Mouse (Mus musculus): Measurements from ENCODE around the gene Gpr132. TPM values are rescaled to one million over a fixed set of nuclear protein-coding genes. Genes with fewer than 3 reads are reported as not detected.
"Not testable (repeated sequence)": the region's sequence is repeated elsewhere in the genome, so short reads cannot be mapped to it uniquely, and the experiment has no call there.

Gene Gpr132
- polyA plus RNA-seq, 1 experiment from 2014 or later: not detected

GRCm38 (mm10) chr12:112820401-112820999 is 47.5 kb downstream of the Gpr132 start:
- ChIA-PET POLR2A (interaction anchor here (1.9 kb wide), 1 partner anchor 11 kb away, joined by 8 read pairs; the partner anchor contains the start of gene Clba1), CTCF (interaction anchor here (1.5 to 2.0 kb wide), 2 partner anchors 23 kb away, joined by 4 to 6 read pairs; no protein-coding TSS in a partner anchor)
- H3K27me3 ChIP-seq: no peaks in the 10 kb centered on the region
- DNase-seq (ENCODE audit: low read depth, low spot score) (no peak), ATAC-seq (no peak)
- in situ Hi-C loops (cut with MboI; ENCODE audit: low pct_unique_long_range_greater_than_20kb): no loop called here
- TF ChIP-seq CTCF (IDR thresholded peaks at IDR 0.05): no peak

GRCm38 (mm10) chr12:112819057-112819662 is 48.9 kb downstream of the Gpr132 start:
- peak; percentile 71 for ATAC-seq
- TF ChIP-seq CTCF (IDR thresholded peaks at IDR 0.05): no peak
- no peaks in the 10 kb centered on the region for H3K27me3 ChIP-seq
- CTCF ChIA-PET: interaction anchor here (1.2 to 1.3 kb wide), 2 partner anchors 11 to 18 kb away, joined by 3 read pairs; no protein-coding TSS in a partner anchor
- no peak for DNase-seq (ENCODE audit: low read depth, low spot score)
- POLR2A ChIA-PET: interaction anchor here (0.8 to 1.9 kb wide), 2 partner anchors 9 to 10 kb away, joined by 4 to 8 read pairs; partner anchors contain the start of gene Clba1
- in situ Hi-C loops (cut with MboI; ENCODE audit: low pct_unique_long_range_greater_than_20kb): no loop called here

- CTCF ChIA-PET: interaction anchor here (1.2 to 2.5 kb wide), 4 partner anchors 9 to 27 kb away, joined by 3 to 8 read pairs (median 4); no protein-coding TSS in a partner anchor
- POLR2A ChIA-PET; DNase-seq (ENCODE audit: low read depth, low spot score); in situ Hi-C loops (cut with MboI; ENCODE audit: low pct_unique_long_range_greater_than_20kb); ATAC-seq; H3K27me3 ChIP-seq: not testable (repeated sequence)
Measured at GRCm38 (mm10) chr12:112816866-112817265, 51.2 kb downstream of the Gpr132 start.

- in situ Hi-C loops (cut with MboI; ENCODE audit: low pct_unique_long_range_greater_than_20kb): no loop called here
- DNase-seq (ENCODE audit: low read depth, low spot score): no peak
- TF ChIP-seq CTCF (IDR thresholded peaks at IDR 0.05): no peak
- POLR2A ChIA-PET: no interaction called here
- H3K27me3 ChIP-seq: no peaks in the 10 kb centered on the region
- CTCF ChIA-PET: interaction anchor here (0.7 to 2.5 kb wide), 8 partner anchors 8 to 70 kb away, joined by 3 to 8 read pairs (median 3); no protein-coding TSS in a partner anchor
- no peak for ATAC-seq
Measured at GRCm38 (mm10) chr12:112816294-112816693, 51.7 kb downstream of the Gpr132 start.

- peak; percentile 2 for ATAC-seq
- H3K27me3 ChIP-seq: no peaks in the 10 kb centered on the region
- CTCF ChIA-PET: interaction anchor here (2.0 kb wide), 1 partner anchor 69 kb away, joined by 7 read pairs; no protein-coding TSS in a partner anchor
- no peak for DNase-seq (ENCODE audit: low read depth, low spot score)
- POLR2A ChIA-PET: no interaction called here
- in situ Hi-C loops (cut with MboI; ENCODE audit: low pct_unique_long_range_greater_than_20kb): no loop called here
- TF ChIP-seq CTCF (IDR thresholded peaks at IDR 0.05): no peak
Measured at GRCm38 (mm10) chr12:112814682-112815470, 53.2 kb downstream of the Gpr132 start.

- ChIA-PET CTCF (interaction anchor here (1.1 kb wide), 1 partner anchor 22 kb away, joined by 3 read pairs; no protein-coding TSS in a partner anchor), POLR2A (no interaction called here)
- H3K27me3 ChIP-seq: no peaks in the 10 kb centered on the region
- no peak for ATAC-seq
- in situ Hi-C loops (cut with MboI; ENCODE audit: low pct_unique_long_range_greater_than_20kb): no loop called here
- TF ChIP-seq CTCF (IDR thresholded peaks at IDR 0.05): no peak
- no peak for DNase-seq (ENCODE audit: low read depth, low spot score)
Measured at GRCm38 (mm10) chr12:112813370-112813769, 54.7 kb downstream of the Gpr132 start.

- ChIA-PET POLR2A (no interaction called here), CTCF (interaction anchor here (1.3 to 1.7 kb wide), 2 partner anchors 10 to 12 kb away, joined by 3 to 4 read pairs; no protein-coding TSS in a partner anchor)
- in situ Hi-C loops (cut with MboI; ENCODE audit: low pct_unique_long_range_greater_than_20kb): no loop called here
Measured at GRCm38 (mm10) chr12:112810092-112810885, 57.7 kb downstream of the Gpr132 start.

GRCm38 (mm10) chr12:112809641-112810040 is 58.4 kb downstream of the Gpr132 start:
- ChIA-PET POLR2A (interaction anchor here (1.4 kb wide), 1 partner anchor 11 kb away, joined by 8 read pairs; no protein-coding TSS in a partner anchor), CTCF (interaction anchor here (1.3 to 1.7 kb wide), 3 partner anchors 10 to 65 kb away, joined by 3 to 4 read pairs (median 3); no protein-coding TSS in a partner anchor)
- in situ Hi-C loops (cut with MboI; ENCODE audit: low pct_unique_long_range_greater_than_20kb): no loop called here
- no peaks in the 10 kb centered on the region for H3K27me3 ChIP-seq
- DNase-seq (ENCODE audit: low read depth, low spot score): no peak
- ATAC-seq: no peak
- no peak for TF ChIP-seq CTCF (IDR thresholded peaks at IDR 0.05)

More at GRCm38 (mm10) chr12:112810092-112810885, 57.7 kb downstream of the Gpr132 start:
- H3K27me3 ChIP-seq: no peaks in the 10 kb centered on the region
- no peak for DNase-seq (ENCODE audit: low read depth, low spot score)
- TF ChIP-seq CTCF (IDR thresholded peaks at IDR 0.05): no peak
- ATAC-seq: no peak

- ChIA-PET POLR2A (interaction anchor here (0.8 to 1.4 kb wide), 2 partner anchors 11 to 22 kb away, joined by 5 to 8 read pairs; no protein-coding TSS in a partner anchor), CTCF (interaction anchor here (1.2 to 1.7 kb wide), 5 partner anchors 7 to 64 kb away, joined by 3 to 4 read pairs (median 3); no protein-coding TSS in a partner anchor)
- peak; percentile 74 for ATAC-seq
Measured at GRCm38 (mm10) chr12:112808587-112809364, 59.3 kb downstream of the Gpr132 start, which contains the start of gene Clba1. Gene Clba1, plus strand, starts transcription at chr12:112808937.

More at GRCm38 (mm10) chr12:112808587-112809364, 59.3 kb downstream of the Gpr132 start, which contains the start of gene Clba1:
- in situ Hi-C loops (cut with MboI; ENCODE audit: low pct_unique_long_range_greater_than_20kb): no loop called here
- no peaks in the 10 kb centered on the region for H3K27me3 ChIP-seq
- no peak for TF ChIP-seq CTCF (IDR thresholded peaks at IDR 0.05)
- DNase-seq (ENCODE audit: low read depth, low spot score): no peak

Data from Patski (cell line).